Mouse (Mus musculus) megakaryocyte, embryonic 14.5 days (primary cell): Measurements from ENCODE around the gene Vgll1. TPM values are rescaled to one million over a fixed set of nuclear protein-coding genes. Genes with fewer than 3 reads are reported as not detected.

Source experiments
- H3K27me3 ChIP-seq: replicated peaks from 2 replicates; pipeline ENCODE3; 2012; ENCODE audit warnings: inconsistent platforms
- H3K36me3 ChIP-seq: replicated peaks from 2 replicates; pipeline ENCODE3; 2012; ENCODE audit warnings: low read length, inconsistent platforms, mixed read lengths
- H3K4me1 ChIP-seq: 2 replicates; pipeline ENCODE4 v1.6.1; 2012; ENCODE audit warnings: inconsistent platforms
- H3K4me3 ChIP-seq: replicated peaks from 2 replicates; pipeline ENCODE3; 2012; ENCODE audit warnings: moderate library complexity, mild to moderate bottlenecking, inconsistent platforms
- H3K9me3 ChIP-seq: 2 replicates; pipeline ENCODE4 v1.6.1; 2012; ENCODE audit warnings: inconsistent platforms
- FLI1 ChIP-seq: IDR thresholded peaks from 2 replicates; pipeline ENCODE4 v1.6.1; 2012; ENCODE audit warnings: low read length, inconsistent platforms, mixed read lengths
- GATA1 ChIP-seq: IDR thresholded peaks from 3 replicates; pipeline ENCODE4 v1.6.1; 2012; ENCODE audit warnings: mixed read lengths, low read length, inconsistent platforms, borderline replicate concordance
- polyA plus RNA-seq: library from polyadenylated mRNA; stranded (reverse); fragments of >175 nt; gene quantifications from 2 replicates; pipeline ENCODE4 v1.2.3, GENCODE M21; 2012; ENCODE audit warnings: low replicate concordance; ENCODE audit not compliant: insufficient read depth

The Vgll1 gene
- polyA plus RNA-seq, 1 experiment: not detected

- H3K36me3 ChIP-seq: no peaks in the 10 kb centered on the region
- no peak for TF ChIP-seq FLI1
- TF ChIP-seq GATA1: no peak
- no peaks in the 10 kb centered on the region for H3K4me1 ChIP-seq
- H3K4me3 ChIP-seq: no peak overlapping the region
- H3K9me3 ChIP-seq: no peaks in the 10 kb centered on the region
- H3K27me3 ChIP-seq: peaks cover 8% of the 10 kb centered on the region
These were observed 32.9 kb downstream of the Vgll1 start for GRCm38 (mm10) chrX:57120768-57121167.

DNA sequence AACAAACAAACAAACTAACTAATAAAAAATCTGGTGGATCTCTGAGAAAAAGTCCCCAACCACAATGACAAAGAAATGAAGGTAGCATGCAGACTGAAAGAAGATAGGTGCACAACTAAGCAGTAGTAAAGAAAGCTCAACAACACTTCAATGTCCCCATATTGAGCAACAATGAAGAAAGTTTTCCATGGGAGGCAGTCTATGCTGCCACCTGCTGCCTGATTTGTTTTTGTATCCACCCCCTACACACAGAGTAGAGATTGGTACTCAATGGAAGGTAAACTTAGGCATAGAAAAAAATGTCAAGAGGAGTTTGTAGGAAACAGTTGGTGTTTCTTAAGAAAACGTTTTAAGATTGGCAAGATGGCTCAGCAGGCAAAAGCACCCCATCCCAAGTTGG, 42.7 kb downstream of the Vgll1 start:
- H3K9me3 ChIP-seq: no peaks in the 10 kb centered on the region
- no peak overlapping the region for H3K4me3 ChIP-seq
- TF ChIP-seq GATA1 (no peak), FLI1 (no peak)
- no peaks in the 10 kb centered on the region for H3K4me1 ChIP-seq
- H3K27me3 ChIP-seq: peaks cover 7% of the 10 kb centered on the region
- H3K36me3 ChIP-seq: no peaks in the 10 kb centered on the region

- no peak overlapping the region for H3K4me3 ChIP-seq
- no peaks in the 10 kb centered on the region for H3K36me3 ChIP-seq
- peaks cover 3% of the 10 kb centered on the region; the same call in 1 of the 2 replicates for H3K9me3 ChIP-seq
- TF ChIP-seq FLI1 (no peak), GATA1 (no peak)
- peaks cover 20% of the 10 kb centered on the region for H3K27me3 ChIP-seq
- no peaks in the 10 kb centered on the region for H3K4me1 ChIP-seq
These were observed 49.7 kb downstream of the Vgll1 start for GRCm38 (mm10) chrX:57137627-57138026.

- Histone ChIP-seq H3K4me3 (no peak overlapping the region), H3K4me1 (no peaks in the 10 kb centered on the region), H3K27me3 (no peaks in the 10 kb centered on the region), H3K9me3 (no peaks in the 10 kb centered on the region), H3K36me3 (no peaks in the 10 kb centered on the region)
- TF ChIP-seq FLI1 (no peak), GATA1 (no peak)
These were observed 65.6 kb downstream of the Vgll1 start for GRCm38 (mm10) chrX:57153520-57153919.

Other genes starting within 250 kb of the Vgll1 start
- gene Adgrg4, start 217.9 kb upstream of the Vgll1 start, polyA plus RNA-seq: 0.32 TPM in 1 of 2 replicates, not detected in the other
- not detected in 2 replicates for gene Brs3, start 45.0 kb upstream of the Vgll1 start, polyA plus RNA-seq
- gene Htatsf1, start 34.5 kb upstream of the Vgll1 start, polyA plus RNA-seq: 5.9 and 20.8 TPM in 2 replicates
- gene Cd40lg, start 124.0 kb downstream of the Vgll1 start, polyA plus RNA-seq: not detected in 2 replicates